Mouse (Mus musculus): ENCODE data around the gene Stom. TPM values are rescaled to one million over a fixed set of nuclear protein-coding genes. Genes with fewer than 3 reads are reported as not detected.

Gene Stom
- 34.2 and 43.5 TPM in 2 replicates for polyA plus RNA-seq (2012; rRNA removed)

GRCm38 (mm10) chr2:35336388-35337280 is at the start of gene Stom:
Stom (minus strand) TSS chr2:35336976.

GRCm38 (mm10) chr2:35367629-35368028 is 30.9 kb upstream of the Stom start, which contains the start of gene 4930568D16Rik:
4930568D16Rik (minus strand) TSS chr2:35367729.

Other genes starting within 250 kb of the Stom start
- 0.26 TPM in 1 of 2 replicates, not detected in the other for gene AI182371, start 235.4 kb downstream of the Stom start, polyA plus RNA-seq (2012; rRNA removed)
- gene Cntrl, start 227.5 kb downstream of the Stom start, polyA plus RNA-seq (2012; rRNA removed), result 8.0 and 10.0 TPM in 2 replicates
- 124 and 595 TPM in 2 replicates for gene Rab14, start 135.9 kb downstream of the Stom start, polyA plus RNA-seq (2012; rRNA removed)
- 866 and 937 TPM in 2 replicates for gene Gsn, start 80.6 kb downstream of the Stom start, polyA plus RNA-seq (2012; rRNA removed)
- gene 4930568D16Rik, start 30.8 kb upstream of the Stom start, polyA plus RNA-seq (2012; rRNA removed), result not detected in 2 replicates
- not detected in 2 replicates for gene 4930402F06Rik, start 60.2 kb upstream of the Stom start, polyA plus RNA-seq (2012; rRNA removed)
- gene Ggta1, start 126.3 kb upstream of the Stom start, polyA plus RNA-seq (2012; rRNA removed), result 3.0 and 3.8 TPM in 2 replicates
- gene Dab2ip, start 221.3 kb upstream of the Stom start, polyA plus RNA-seq (2012; rRNA removed), result 207 and 212 TPM in 2 replicates